Mouse (Mus musculus): ENCODE measurements around the gene Uck1.
"Not testable (repeated sequence)": the region's sequence is repeated elsewhere in the genome, so short reads cannot be mapped to it uniquely, and the experiment has no call there.

The Uck1 gene

DNA sequence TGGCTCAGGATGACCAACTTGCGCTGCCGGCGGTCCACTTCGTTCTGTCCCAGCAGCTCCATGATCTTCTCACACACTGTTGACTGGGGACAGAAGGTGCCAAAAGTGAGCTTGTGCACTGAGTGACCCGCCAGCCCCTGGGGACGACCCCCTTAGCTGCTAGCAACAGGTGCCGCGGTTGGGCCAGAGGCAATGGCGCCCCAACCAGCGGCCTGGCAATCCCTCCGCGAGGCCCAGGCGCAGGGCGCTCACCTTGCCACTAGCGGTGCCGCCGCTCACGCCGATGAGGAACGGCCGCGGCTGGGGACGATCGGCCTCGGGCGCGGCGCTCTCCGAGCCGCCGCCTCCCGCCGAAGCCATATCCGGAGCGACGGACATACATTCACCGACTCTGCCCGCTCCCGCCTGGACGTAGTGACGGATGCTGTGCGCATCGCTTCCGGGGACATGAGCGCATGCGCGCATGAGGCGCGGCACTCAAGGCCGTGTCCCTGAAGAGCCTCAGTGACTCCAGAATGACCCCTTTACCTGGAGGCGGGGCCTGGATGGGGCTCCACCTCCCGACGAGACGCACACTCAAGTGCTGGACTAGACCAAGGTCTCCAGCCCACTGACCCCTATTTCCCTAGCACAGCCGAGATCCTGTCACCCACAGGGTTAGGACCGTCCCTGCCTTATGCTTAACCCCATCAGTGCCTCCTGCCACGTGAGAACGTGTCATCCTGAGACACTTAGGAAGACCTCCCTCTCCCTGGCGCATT is at the start of gene Uck1:
Gene Uck1, minus strand, starts transcription at position 503 of the 761 bp plus-strand sequence.
- peak; percentile 91 for DNase-seq (ENCODE audit: low spot score)

- no peak for DNase-seq (ENCODE audit: low spot score)
These were observed 49.1 kb upstream of the Uck1 start for GRCm38 (mm10) chr2:32308870-32309568.

DNA sequence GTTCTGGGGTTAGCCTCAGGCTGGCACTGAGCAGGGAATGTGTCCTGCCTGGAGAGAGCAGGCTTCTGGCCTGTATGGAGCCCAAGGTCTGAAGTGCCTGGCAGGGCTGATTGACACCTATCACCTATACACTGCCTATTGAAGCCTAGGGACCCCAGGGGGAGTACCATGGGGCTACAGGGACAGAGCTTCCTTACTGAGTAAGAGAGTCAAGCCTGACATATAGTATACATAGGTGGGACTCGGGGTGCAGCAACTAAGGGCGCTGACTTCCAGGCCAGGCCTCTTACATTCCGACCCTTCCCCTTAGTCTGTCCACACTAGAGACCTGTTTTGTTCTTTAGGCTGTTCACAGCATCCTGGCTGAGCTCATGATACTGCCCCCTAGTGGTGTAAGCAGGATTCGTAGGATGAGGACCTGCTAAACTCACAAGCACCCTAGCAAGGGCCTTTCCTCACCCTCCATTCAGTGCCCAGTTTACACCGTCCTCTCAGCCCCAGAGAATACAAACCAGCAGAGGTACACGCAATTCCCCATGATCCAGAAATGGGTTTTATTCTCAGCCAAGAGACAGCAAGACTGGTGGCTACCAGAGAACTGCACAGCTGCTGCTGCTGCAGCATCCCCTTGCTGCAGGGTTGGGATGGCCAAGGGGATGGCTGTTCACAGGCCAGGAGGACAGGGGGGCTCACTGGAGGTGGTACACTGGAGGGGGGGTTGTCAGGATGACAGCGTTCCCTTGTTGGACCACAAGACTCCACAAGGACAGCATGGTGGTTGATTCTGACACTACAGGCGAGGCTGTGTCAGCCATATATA is 48.2 kb upstream of the Uck1 start:
- DNase-seq (ENCODE audit: low spot score), result peak; percentile 77

- DNase-seq (ENCODE audit: low spot score), result no peak
These were observed 47.4 kb upstream of the Uck1 start for GRCm38 (mm10) chr2:32307247-32307798.

DNA sequence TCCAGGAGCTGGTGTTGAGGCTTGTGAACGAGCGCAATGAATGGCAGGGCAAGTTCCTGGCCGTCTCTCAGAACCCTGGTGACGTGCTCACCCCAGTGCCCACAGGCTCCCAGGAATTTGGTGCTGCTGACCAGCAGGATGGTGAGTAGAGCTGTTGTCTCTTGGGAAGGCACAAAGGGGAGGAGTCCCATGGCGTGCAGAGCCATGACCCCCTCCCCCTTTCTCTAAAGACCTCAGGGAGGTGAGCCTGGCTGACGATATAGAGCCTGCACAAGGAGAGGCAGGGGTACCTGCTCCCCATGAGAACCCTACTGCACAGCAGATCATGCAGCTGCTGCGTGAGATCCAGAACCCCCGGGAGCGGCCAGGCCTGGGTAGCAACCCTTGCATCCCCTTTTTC is 46.2 kb upstream of the Uck1 start:
- no peak for DNase-seq (ENCODE audit: low spot score)

- DNase-seq (ENCODE audit: low spot score), result no peak
These were observed 45.7 kb upstream of the Uck1 start for GRCm38 (mm10) chr2:32305668-32306067.

GRCm38 (mm10) chr2:32304145-32304832 is 44.3 kb upstream of the Uck1 start:
- peak; percentile 48 for DNase-seq (ENCODE audit: low spot score)

- DNase-seq (ENCODE audit: low spot score), result no peak
These were observed 43.0 kb upstream of the Uck1 start for GRCm38 (mm10) chr2:32302952-32303351.

DNA sequence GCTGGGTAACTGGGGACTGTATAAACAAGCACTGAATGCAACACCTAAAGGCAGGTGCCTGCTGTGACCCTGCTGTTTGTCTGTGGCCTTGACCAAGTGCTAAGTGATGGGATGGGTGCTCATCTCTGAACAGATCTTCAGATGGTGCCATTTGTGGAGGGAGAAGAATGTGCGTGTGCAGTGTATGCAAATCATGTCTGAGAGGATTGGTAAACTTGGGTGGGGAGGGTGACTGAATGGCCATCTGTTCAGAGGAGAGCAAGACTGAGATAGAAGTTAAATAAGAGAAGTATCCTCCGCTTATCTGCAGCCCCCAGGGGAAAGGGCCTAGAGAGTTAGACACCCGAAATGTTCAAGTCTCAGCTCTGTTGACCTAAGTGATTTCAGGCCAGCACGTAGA is 39.5 kb upstream of the Uck1 start:
- DNase-seq (ENCODE audit: low spot score), result no peak

DNA sequence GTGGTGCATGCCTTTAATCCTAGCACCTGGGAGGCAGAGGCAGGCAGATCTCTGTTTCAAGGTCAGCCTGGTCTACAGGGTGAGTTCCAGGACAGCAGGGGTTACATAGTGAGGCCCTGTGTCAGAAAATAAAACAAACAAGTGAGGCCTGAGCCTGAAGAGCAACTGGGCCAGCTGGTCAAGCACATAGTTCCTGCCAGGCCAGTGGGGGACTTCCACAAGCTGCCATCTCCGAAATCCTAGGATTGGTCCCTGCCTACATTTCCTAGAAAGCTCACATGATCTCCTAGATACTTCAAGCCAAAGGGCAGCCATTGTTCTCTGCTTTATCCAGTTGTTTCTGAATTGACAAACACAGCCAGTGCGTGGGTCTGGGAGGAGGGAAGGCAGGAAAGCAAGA is 35.9 kb upstream of the Uck1 start:
- not testable (repeated sequence) for DNase-seq (ENCODE audit: low spot score)

- no peak for DNase-seq (ENCODE audit: low spot score)
These were observed 35.3 kb upstream of the Uck1 start for GRCm38 (mm10) chr2:32295285-32295684.

DNA sequence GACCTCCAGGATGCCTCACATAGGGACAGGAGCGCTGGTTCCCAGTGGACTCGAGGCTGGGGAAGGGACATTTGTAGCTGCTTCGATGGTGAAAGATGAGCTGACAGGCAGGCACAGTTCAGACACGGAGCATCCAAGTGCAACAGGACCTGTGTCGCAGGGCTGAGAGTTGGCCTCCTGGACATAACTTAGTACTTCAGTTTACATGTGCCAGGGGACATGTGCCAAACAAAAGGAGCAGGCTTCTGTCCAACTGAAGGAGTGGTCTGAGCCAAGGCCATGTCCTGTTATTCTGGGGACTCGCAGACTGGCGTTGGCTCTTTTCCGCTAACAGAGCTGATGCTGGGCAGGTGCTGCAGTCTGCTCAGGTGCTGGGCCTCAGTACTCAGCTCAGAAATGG is 34.4 kb upstream of the Uck1 start:
- peak; percentile 33 for DNase-seq (ENCODE audit: low spot score)

DNA sequence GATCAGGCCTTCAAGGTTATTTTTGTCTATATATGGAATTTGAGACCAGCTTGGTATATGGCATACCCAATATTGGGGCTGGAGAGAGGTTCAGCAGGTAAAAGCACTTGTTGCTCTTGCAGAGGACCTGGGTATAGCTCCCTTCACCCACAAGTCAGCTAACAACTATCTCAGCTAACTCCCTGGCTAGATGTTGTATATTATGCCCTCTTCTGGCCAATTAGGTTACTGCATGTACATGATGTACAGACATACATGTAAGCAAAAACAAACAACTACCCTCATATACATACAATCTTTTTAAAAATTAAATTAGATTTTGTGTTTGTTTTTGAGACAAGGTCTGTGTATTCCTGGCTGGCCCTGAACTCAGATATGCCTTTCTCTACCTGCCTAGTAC is 29.6 kb upstream of the Uck1 start:
- peak; percentile 75 for DNase-seq (ENCODE audit: low spot score)

- peak; percentile 58 for DNase-seq (ENCODE audit: low spot score)
These were observed 28.5 kb upstream of the Uck1 start for GRCm38 (mm10) chr2:32288371-32288931.

GRCm38 (mm10) chr2:32287923-32288367 is 28.0 kb upstream of the Uck1 start, which contains the start of gene Swi5:
Swi5 (minus strand) TSS chr2:32288075.
- DNase-seq (ENCODE audit: low spot score), result peak; percentile 100

GRCm38 (mm10) chr2:32287334-32287840 is 27.4 kb upstream of the Uck1 start, which contains the start of gene Golga2:
Golga2 (plus strand) TSS chr2:32287384.
- no peak for DNase-seq (ENCODE audit: low spot score)

GRCm38 (mm10) chr2:32283986-32284385 is 24.0 kb upstream of the Uck1 start:
- no peak for DNase-seq (ENCODE audit: low spot score)

- peak; percentile 92 for DNase-seq (ENCODE audit: low spot score)
These were observed 22.8 kb upstream of the Uck1 start for GRCm38 (mm10) chr2:32282727-32283126.

DNA sequence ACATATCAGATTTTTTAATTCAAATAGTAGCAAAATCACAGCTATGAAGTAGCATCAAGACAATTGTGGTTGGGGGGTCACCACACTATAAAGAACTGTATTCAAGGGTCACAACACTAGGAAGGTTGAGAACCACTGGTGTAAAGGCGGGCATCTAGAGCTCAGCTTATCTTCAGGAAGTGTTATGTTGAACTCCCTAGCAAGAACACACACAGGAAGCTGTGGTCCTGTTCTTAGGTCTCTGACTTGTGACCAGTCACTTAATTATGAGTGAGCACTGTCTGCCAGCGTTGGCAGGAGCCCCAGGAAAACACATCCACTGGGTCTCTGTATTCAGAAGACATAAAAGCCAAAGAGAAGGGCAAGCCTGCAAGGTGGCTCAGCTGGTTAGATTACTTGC is 22.3 kb upstream of the Uck1 start:
- no peak for DNase-seq (ENCODE audit: low spot score)

DNA sequence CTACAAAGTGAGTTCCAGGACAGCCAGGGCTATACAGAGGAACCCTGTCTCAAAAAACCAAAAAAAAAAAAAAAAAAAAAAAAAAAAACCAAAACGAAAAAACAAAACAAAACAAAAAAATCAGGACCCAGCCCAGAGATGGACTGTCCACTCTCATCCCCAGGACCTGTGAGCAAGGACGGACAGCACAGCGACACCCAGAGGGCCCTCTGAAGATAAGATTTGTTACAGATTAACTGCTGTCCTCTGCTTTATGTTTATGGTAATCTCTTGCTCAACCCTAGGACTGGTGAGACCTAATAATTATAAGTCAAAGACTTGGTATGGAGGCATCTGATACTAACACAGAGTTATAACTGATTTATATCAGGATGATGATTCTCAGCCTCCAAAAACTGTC is 15.9 kb upstream of the Uck1 start:
- no peak for DNase-seq (ENCODE audit: low spot score)

DNA sequence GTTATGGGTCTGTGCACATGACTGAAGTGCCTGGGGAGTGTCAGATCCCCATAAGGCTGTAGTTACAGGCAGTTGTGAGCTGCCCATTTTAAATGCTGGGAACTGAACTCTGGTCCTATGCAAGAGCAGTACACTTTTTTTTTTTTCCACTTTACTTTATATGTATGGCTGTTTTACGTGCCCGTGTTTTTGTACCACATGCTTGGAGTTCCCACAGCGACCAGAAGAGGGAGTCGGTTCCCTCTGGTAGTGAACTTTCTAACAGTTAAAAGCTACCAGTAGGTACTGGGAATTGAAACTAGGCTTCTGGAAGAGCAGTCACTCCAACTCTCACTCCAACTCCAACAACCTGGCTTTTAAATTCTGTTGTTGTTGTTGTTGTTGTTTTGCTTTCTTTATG is 676 bp upstream of the Uck1 start:
- peak; percentile 44 for DNase-seq (ENCODE audit: low spot score)
